Mouse (Mus musculus) stomach, embryonic 14.5 days (tissue): ENCODE data around the gene Tal1. TPM values are rescaled to one million over a fixed set of nuclear protein-coding genes. Genes with fewer than 3 reads are reported as not detected.
A peak's percentile ranks its signal among the peaks of the same experiment; 100 is the strongest.

ENCODE experiments used
- ATAC-seq: fragments of 200-750 bp; cut with Nextera tagmentation; 2 replicates; pipeline ENCODE4 v1.8.0; 2017; ENCODE audit warnings: low read depth, moderate TSS enrichment; ENCODE audit not compliant: insufficient number of reproducible peaks, insufficient read depth, low FRiP score
- H3K27ac ChIP-seq: fragments of 300-500 bp; sonication (generic); 2 replicates; pipeline ENCODE4 v1.5.1; 2014; ENCODE audit warnings: mild to moderate bottlenecking, low read length, moderate library complexity, mixed read lengths
- H3K27me3 ChIP-seq: fragments of 300-500 bp; sonication (generic); 2 replicates; pipeline ENCODE4 v1.6.1; 2014; ENCODE audit warnings: low read length, control low read depth, mixed read lengths; ENCODE audit not compliant: control insufficient read depth, insufficient read depth
- H3K36me3 ChIP-seq: fragments of 300-500 bp; sonication (generic); 2 replicates; pipeline ENCODE4 v1.6.1; 2014; ENCODE audit warnings: mild to moderate bottlenecking, control low read depth, low read length, moderate library complexity, mixed read lengths; ENCODE audit not compliant: control insufficient read depth, insufficient read depth
- H3K4me1 ChIP-seq: fragments of 300-500 bp; sonication (generic); 2 replicates; pipeline ENCODE4 v1.6.1; 2014; ENCODE audit warnings: low read length, control low read depth, mixed read lengths; ENCODE audit not compliant: control insufficient read depth, insufficient read depth
- H3K4me2 ChIP-seq: fragments of 300-500 bp; sonication (generic); replicated peaks from 2 replicates; pipeline ENCODE4 v1.6.1; 2014; ENCODE audit warnings: low read depth, low read length, control low read depth
- H3K4me3 ChIP-seq: fragments of 300-500 bp; sonication (generic); 2 replicates; pipeline ENCODE4 v1.5.1; 2014; ENCODE audit warnings: low read depth, low read length, control low read depth
- H3K9ac ChIP-seq: fragments of 300-500 bp; sonication (generic); replicated peaks from 2 replicates; pipeline ENCODE4 v1.6.1; 2014; ENCODE audit warnings: low read depth, mild to moderate bottlenecking, control low read depth, low read length, moderate library complexity, mixed read lengths
- H3K9me3 ChIP-seq: fragments of 300-500 bp; sonication (generic); 2 replicates; pipeline ENCODE4 v1.6.1; 2016; ENCODE audit warnings: low read depth, low read length, control low read depth; ENCODE audit not compliant: control insufficient read depth
- WGBS: fragments of 180-500 bp; shearing (Covaris S2); extraction: QIAGEN DNeasy Blood & Tissue Kit; methylation state at CpG from one replicate; pipeline ENCODE4 v1.1.7; 2014; 5-methylcytosine and 5-hydroxymethylcytosine counted together
- polyA plus RNA-seq: library from polyadenylated mRNA; unstranded; fragments of >200 nt; fragmentation: Nextera tagmentation; extraction: Ambion mirVana; gene quantifications from 2 replicates; pipeline ENCODE4 v1.2.1, GENCODE M21; 2014

The Tal1 gene
- polyA plus RNA-seq, 1 experiment from 2014 or later: 0.55 TPM

DNA sequence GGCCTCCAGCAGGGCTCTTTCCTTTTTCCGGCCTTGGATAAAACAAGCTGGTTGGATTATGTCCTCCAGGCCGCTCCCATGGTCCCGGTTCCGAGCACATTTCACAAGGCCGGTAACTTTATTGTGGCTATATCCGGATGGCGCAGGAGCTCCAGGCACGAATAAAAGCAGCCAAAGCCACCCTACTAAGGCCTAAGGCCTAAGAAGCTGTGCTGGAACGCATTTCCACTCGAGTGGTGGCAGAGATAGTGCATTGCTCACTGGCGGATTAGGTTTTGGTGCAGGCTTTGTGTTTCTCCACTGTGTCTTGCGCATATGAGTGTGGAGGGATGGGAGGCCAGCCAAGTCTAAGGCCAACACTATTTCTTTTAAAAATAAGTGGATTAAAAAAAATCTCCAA, 3.6 kb downstream of the Tal1 start:
- Histone ChIP-seq H3K9ac (no peak overlapping the region), H3K9me3 (no peaks in the 10 kb centered on the region), H3K4me3 (no peak overlapping the region), H3K27ac (no peak overlapping the region), H3K27me3 (peaks cover 71% of the 10 kb centered on the region), H3K4me1 (peaks cover 12% of the 10 kb centered on the region), H3K36me3 (no peaks in the 10 kb centered on the region), H3K4me2 (no peak overlapping the region)
- WGBS: 10% methylated on average over 12 of the region's 12 CpGs
- ATAC-seq: no peak

DNA sequence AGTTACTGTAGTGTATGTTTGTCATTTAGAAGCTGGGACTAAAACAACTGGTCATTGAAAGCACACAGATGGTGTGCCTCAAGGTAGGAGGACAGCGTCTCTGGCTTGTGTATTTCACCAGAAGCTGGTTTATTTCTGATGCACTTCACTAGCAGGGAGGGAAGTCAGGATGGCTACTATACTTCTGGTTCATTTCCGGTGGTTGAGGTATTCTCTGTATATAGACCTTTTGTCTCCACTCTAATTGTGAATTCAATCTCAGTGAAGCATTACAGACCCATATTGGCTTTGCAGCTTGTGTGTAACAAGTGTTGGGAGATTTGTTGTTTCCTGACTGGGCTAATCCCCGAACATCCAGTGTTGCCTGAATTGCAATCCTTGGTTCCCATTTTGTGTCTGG, 4.5 kb downstream of the Tal1 start:
- H3K27me3 ChIP-seq: peaks cover 71% of the 10 kb centered on the region
- H3K4me2 ChIP-seq: no peak overlapping the region
- no peak overlapping the region for H3K4me3 ChIP-seq
- WGBS: 20% methylated on average over 3 of the region's 3 CpGs
- H3K27ac ChIP-seq: no peak overlapping the region
- H3K36me3 ChIP-seq: no peaks in the 10 kb centered on the region
- H3K4me1 ChIP-seq: peaks cover 12% of the 10 kb centered on the region
- H3K9ac ChIP-seq: no peak overlapping the region
- no peaks in the 10 kb centered on the region for H3K9me3 ChIP-seq
- ATAC-seq: no peak

DNA sequence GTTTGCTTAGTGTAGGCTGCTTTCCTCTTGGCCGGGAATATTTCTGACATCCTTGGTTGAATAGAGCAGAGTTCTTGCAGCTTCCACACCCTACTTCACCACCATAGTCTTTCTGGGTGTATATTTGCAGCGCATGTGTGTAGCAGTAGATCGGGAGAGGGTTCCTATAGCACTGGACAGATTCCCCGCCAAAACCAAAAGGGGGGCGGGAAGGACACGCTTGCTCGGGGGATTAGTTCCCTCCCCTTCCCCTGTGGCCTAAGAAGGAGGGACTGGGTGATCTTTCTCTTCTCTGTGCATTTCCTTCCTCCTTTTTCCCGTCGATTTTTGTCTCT, 6.3 kb downstream of the Tal1 start:
- H3K4me1 ChIP-seq: 0 out of 2 replicates have a peak, but pooled peaks cover 3% of the 10 kb centered on the region
- H3K9ac ChIP-seq: no peak overlapping the region
- ATAC-seq: 0 out of 2 replicates have a peak, but pooled peaks have one; percentile 24
- H3K36me3 ChIP-seq: no peaks in the 10 kb centered on the region
- no peaks in the 10 kb centered on the region for H3K9me3 ChIP-seq
- H3K27ac ChIP-seq: no peak overlapping the region
- peak overlapping the region; percentile 44; the same call in 1 of the 2 replicates for H3K4me3 ChIP-seq
- peak overlapping the region; percentile 91 for H3K4me2 ChIP-seq
- peaks cover 71% of the 10 kb centered on the region for H3K27me3 ChIP-seq
- WGBS: under 1% methylated on average over 9 of the region's 9 CpGs

DNA sequence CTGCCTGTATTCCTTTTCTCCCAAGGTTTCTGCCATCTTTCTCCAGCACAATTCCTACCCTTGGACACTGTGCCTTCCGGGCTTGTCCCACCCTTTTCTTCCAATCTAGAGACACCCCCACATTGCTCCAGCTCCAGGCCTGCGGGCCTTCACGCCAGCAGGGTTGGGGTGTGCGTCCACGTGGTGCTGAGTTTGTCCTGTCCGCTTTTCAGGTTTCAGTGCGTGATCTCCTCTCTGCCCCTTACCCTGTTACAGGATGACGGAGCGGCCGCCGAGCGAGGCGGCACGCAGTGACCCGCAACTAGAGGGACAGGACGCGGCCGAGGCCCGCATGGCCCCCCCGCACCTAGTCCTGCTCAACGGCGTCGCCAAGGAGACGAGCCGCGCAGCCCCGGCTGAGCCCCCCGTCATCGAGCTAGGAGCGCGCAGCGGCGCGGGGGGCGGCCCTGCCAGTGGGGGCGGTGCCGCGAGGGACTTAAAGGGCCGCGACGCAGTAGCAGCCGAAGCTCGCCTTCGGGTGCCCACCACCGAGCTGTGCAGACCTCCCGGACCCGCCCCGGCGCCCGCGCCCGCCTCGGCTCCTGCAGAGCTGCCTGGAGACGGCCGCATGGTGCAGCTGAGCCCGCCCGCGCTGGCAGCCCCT, 6.8 kb downstream of the Tal1 start:
- 0 out of 2 replicates have a peak, but pooled peaks cover 3% of the 10 kb centered on the region for H3K4me1 ChIP-seq
- under 1% methylated on average over 53 of the region's 58 CpGs for WGBS
- H3K4me3 ChIP-seq: peak overlapping the region; percentile 44
- no peak overlapping the region; the same call in 1 of the 2 replicates for H3K9ac ChIP-seq
- peak overlapping the region; percentile 91 for H3K4me2 ChIP-seq
- H3K27me3 ChIP-seq: peaks cover 67% of the 10 kb centered on the region
- no peak overlapping the region for H3K27ac ChIP-seq
- no peaks in the 10 kb centered on the region for H3K9me3 ChIP-seq
- peak; percentile 64 for ATAC-seq
- H3K36me3 ChIP-seq: no peaks in the 10 kb centered on the region

DNA sequence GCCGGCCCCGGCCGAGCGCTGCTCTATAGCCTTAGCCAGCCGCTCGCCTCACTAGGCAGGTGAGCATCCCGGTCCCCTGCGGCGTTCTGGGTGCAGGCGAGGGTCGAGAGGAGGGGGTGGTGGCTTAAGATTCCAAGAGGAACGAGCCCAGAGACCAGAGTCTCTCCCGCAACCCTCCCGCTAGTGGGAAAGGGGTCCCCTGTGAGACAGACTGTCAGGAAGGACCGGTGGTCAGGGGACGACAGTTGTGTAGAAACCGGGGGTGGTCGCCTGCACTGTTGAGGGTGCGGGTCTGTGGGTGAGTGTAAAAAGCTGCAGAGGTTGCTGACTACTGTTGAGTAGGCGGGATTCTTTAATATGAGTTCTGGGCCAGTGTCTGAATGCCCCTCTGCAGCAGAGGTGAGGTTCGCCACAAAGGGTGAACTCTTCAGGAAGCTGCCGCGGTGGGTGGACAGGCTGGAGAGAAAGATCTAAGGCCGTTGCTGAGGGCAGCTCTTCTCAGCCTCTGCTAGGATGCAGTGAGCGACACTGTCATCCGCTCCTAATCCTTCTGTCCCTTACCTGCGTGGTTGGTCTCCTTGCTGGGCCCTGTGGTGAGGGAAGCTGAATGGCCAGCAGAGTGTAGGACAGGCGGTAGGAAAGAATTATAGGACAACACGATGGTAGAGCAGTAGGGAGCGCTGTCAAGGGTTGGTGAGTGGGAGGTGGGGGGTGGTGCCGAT, 7.5 kb downstream of the Tal1 start:
- Histone ChIP-seq H3K9ac (no peak overlapping the region; the same call in 1 of the 2 replicates), H3K4me3 (peak overlapping the region; percentile 44), H3K4me2 (peak overlapping the region; percentile 91), H3K27me3 (peaks cover 66% of the 10 kb centered on the region), H3K27ac (no peak overlapping the region), H3K4me1 (0 out of 2 replicates have a peak, but pooled peaks cover 3% of the 10 kb centered on the region), H3K9me3 (no peaks in the 10 kb centered on the region), H3K36me3 (no peaks in the 10 kb centered on the region)
- WGBS: 2% methylated on average over 31 of the region's 31 CpGs
- no peak for ATAC-seq

DNA sequence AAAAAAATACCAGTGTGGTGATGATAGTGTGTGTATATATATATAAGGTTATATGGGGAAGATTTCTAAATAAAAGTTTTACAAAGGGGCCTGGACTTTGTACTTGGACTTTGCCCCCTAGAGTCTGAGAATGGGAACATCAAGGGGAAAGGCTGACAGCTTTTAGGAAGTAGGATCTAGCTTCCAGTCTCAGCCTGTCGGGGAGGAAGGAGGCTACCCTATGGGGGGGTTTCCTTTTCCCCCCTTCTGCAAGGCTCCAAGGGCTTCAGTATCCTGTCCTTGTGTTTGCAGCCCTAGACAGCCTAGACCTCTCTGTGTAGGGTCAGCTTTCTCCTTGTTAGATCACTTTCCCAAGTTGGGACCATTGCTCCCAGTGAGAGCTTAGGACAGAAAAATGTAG, 15.4 kb downstream of the Tal1 start:
- Histone ChIP-seq H3K27ac (no peak overlapping the region), H3K4me3 (no peak overlapping the region), H3K9me3 (no peaks in the 10 kb centered on the region), H3K9ac (no peak overlapping the region), H3K4me2 (no peak overlapping the region), H3K27me3 (no peaks in the 10 kb centered on the region), H3K4me1 (no peaks in the 10 kb centered on the region), H3K36me3 (no peaks in the 10 kb centered on the region)
- WGBS: 19% methylated on average over 1 of the region's 1 CpGs
- ATAC-seq: no peak

DNA sequence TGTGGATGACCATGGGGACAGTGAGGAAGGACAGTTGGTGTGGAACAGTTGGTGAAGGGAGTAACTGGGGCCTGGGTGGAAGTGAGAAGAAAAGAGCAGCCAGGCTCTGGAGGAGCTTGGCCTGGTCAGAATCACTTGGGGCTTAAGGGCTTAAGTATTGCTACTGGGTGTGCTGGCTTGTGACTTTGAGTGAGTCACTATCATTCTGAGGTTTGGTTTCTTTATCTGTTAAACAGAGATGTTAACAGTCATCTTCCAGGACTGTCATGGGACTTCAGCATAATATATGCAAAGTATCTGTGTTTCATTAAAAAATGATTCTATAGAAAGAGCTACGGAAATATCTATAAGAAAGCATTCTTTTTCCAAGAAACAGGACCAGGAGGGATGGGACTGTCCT, 18.6 kb downstream of the Tal1 start:
- H3K4me2 ChIP-seq: no peak overlapping the region
- H3K27me3 ChIP-seq: no peaks in the 10 kb centered on the region
- no peak overlapping the region for H3K9ac ChIP-seq
- no peak overlapping the region for H3K4me3 ChIP-seq
- peaks cover 7% of the 10 kb centered on the region; the same call in 1 of the 2 replicates for H3K4me1 ChIP-seq
- ATAC-seq: no peak
- no peaks in the 10 kb centered on the region for H3K9me3 ChIP-seq
- H3K27ac ChIP-seq: no peak overlapping the region
- no peaks in the 10 kb centered on the region for H3K36me3 ChIP-seq
- 80% methylated on average over 1 of the region's 1 CpGs for WGBS

DNA sequence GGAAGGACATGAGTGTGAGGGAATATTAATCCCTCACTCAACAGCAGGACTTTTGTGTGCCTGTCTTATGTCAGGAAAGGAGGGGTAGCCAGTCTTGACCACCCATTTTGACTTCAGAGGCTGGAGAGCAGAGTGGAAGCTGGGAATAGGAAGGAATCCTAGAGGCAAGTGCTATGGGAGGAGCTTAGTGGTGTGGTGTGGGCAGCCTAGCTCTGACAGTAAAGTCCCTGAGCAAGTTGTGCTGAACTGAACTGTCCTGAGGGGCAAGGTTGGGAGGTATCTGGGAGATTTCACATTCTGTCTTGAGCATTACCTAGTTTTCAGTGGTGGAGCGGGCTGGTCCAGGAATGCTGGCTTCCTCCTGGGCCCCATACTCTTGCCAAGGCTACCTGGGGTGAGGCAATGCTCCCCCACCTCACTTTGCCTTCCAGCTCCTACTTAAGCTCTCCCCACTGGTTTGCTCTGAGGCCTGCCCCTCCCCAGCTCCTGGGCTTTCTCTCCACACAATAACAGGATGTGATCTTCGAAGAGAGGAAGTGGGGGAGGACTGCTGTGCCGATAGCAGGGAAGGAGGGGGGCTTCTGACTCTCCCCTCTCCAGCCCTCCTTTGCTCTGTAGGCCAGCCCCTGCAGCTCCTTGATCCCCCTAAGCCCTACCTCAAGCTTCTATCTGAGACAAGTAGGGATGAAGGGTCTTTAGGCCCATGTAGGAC, 19.1 kb downstream of the Tal1 start:
- Histone ChIP-seq H3K27me3 (no peaks in the 10 kb centered on the region), H3K9ac (no peak overlapping the region), H3K36me3 (no peaks in the 10 kb centered on the region), H3K27ac (no peak overlapping the region), H3K4me3 (no peak overlapping the region), H3K4me1 (peaks cover 7% of the 10 kb centered on the region; the same call in 1 of the 2 replicates), H3K9me3 (no peaks in the 10 kb centered on the region), H3K4me2 (no peak overlapping the region)
- peak; percentile 17; the same call in 1 of the 2 replicates for ATAC-seq
- 37% methylated on average over 3 of the region's 3 CpGs for WGBS
